Mouse (Mus musculus) stomach, postnatal 0 days (tissue): ENCODE results near the gene Tmem104. TPM values are rescaled to one million over a fixed set of nuclear protein-coding genes. Genes with fewer than 3 reads are reported as not detected.
A peak's percentile ranks its signal among the peaks of the same experiment; 100 is the strongest.

Source experiments
- ATAC-seq: fragments of 200-750 bp; cut with Nextera tagmentation; 2 replicates; pipeline ENCODE4 v1.8.0; 2017; ENCODE audit not compliant: low FRiP score, low TSS enrichment
- DNase-seq: peaks from one replicate; pipeline ENCODE4 v3.0.0-alpha.2; 2016; ENCODE audit warnings: low spot score
- H3K27ac ChIP-seq: fragments of 300-500 bp; sonication (generic); replicated peaks from 2 replicates; pipeline ENCODE4 v1.5.1; 2014; ENCODE audit warnings: mild to moderate bottlenecking, control low read depth
- H3K27me3 ChIP-seq: fragments of 300-500 bp; sonication (generic); 2 replicates; pipeline ENCODE4 v1.6.1; 2014; ENCODE audit warnings: low read length; ENCODE audit not compliant: control insufficient read depth, insufficient read depth
- H3K36me3 ChIP-seq: fragments of 300-500 bp; sonication (generic); 2 replicates; pipeline ENCODE4 v1.6.1; 2014; ENCODE audit warnings: low read length, mixed read lengths; ENCODE audit not compliant: control insufficient read depth, insufficient read depth
- H3K4me1 ChIP-seq: fragments of 300-500 bp; sonication (generic); replicated peaks from 2 replicates; pipeline ENCODE4 v1.6.1; 2014; ENCODE audit warnings: antibody characterized with exemption; ENCODE audit not compliant: control insufficient read depth, insufficient read depth
- H3K4me2 ChIP-seq: fragments of 300-500 bp; sonication (generic); replicated peaks from 2 replicates; pipeline ENCODE4 v1.6.1; 2014; ENCODE audit warnings: low read depth, mild to moderate bottlenecking, control low read depth, moderate library complexity
- H3K4me3 ChIP-seq: fragments of 300-500 bp; sonication (generic); 2 replicates; pipeline ENCODE4 v1.5.1; 2014; ENCODE audit warnings: low read depth, low read length, control low read depth
- H3K9ac ChIP-seq: fragments of 300-500 bp; sonication (generic); 2 replicates; pipeline ENCODE4 v1.6.1; 2014; ENCODE audit warnings: mild to moderate bottlenecking, low read length, control low read depth, mixed read lengths
- H3K9me3 ChIP-seq: fragments of 300-500 bp; sonication (generic); 2 replicates; pipeline ENCODE4 v1.6.1; 2016; ENCODE audit warnings: low read length; ENCODE audit not compliant: control insufficient read depth
- CTCF ChIP-seq: IDR thresholded peaks from 2 replicates; pipeline ENCODE4 v1.5.1; 2016; ENCODE audit warnings: antibody characterized with exemption, low read depth, mild to moderate bottlenecking, moderate library complexity
- EP300 ChIP-seq: optimal IDR thresholded peaks from 2 replicates; pipeline ENCODE3; 2016; ENCODE audit warnings: antibody characterized with exemption
- WGBS: fragments of 180-500 bp; shearing (Covaris S2); extraction: QIAGEN DNeasy Blood & Tissue Kit; methylation state at CpG from one replicate; pipeline ENCODE4 v1.1.7; 2014; 5-methylcytosine and 5-hydroxymethylcytosine counted together
- microRNA-seq: library from miRNA; unstranded; fragments of <30 nt; microRNA quantifications from one replicate; pipeline ENCODE4, GENCODE M21; 2016
- polyA plus RNA-seq: library from polyadenylated mRNA; unstranded; fragments of >200 nt; fragmentation: Nextera tagmentation; extraction: Ambion mirVana; gene quantifications from 2 replicates; pipeline ENCODE4 v1.2.1, GENCODE M21; 2015

The Tmem104 gene
- polyA plus RNA-seq, 1 experiment from 2014 or later: 6.3 TPM

DNA sequence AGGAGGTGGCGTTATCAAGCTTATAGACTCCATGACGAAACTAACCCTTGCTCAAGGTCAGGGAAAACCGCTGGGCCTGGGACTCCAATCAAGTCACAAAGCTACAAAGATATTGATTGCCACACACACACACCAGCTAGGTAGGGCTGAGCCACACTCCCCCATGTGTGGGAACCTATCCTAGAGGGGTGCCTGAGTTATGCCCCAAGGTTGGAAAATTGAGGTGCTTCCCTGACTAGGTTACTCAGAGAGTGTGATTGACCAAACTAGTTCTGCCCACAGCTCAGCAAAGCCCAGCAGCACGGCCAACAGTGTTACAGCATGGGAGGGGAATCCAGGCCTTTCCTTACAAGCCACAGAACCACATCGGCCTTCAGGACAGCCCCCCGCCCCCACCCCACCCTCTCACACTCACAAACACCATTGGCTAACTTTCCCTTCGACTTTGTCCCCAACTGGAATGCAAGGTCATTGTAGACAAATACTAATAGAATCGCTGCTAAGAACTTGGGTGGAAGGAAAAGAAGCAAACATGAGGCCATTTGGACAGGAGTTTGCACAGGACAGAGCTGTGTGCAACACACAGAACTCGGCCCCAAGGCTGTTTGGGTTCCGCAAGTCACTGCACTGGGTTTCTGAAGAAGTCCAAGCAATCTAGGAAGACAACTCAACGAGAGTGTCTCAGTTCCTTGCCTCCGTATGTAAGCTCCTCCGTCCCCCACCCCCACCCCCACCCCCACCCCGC is 105.5 kb downstream of the Tmem104 start:
- 43% methylated on average over 14 of the region's 14 CpGs for WGBS
- H3K27me3 ChIP-seq: no peaks in the 10 kb centered on the region
- ATAC-seq: peak; percentile 17; the same call in 1 of the 2 replicates
- H3K4me2 ChIP-seq: no peak overlapping the region
- peaks cover 6% of the 10 kb centered on the region for H3K4me1 ChIP-seq
- DNase-seq: peak; percentile 66
- peak overlapping the region; percentile 65 for H3K27ac ChIP-seq
- H3K9me3 ChIP-seq: no peaks in the 10 kb centered on the region
- no peak overlapping the region for H3K4me3 ChIP-seq
- H3K9ac ChIP-seq: no peak overlapping the region
- TF ChIP-seq CTCF (no peak), EP300 (no peak)
- H3K36me3 ChIP-seq: no peaks in the 10 kb centered on the region

- H3K4me3 ChIP-seq: no peak overlapping the region
- ATAC-seq (no peak), DNase-seq (no peak)
- H3K4me2 ChIP-seq: no peak overlapping the region
- H3K4me1 ChIP-seq: peaks cover 6% of the 10 kb centered on the region
- H3K9ac ChIP-seq: no peak overlapping the region
- 79% methylated on average over 11 of the region's 11 CpGs for WGBS
- no peak overlapping the region for H3K27ac ChIP-seq
- H3K27me3 ChIP-seq: no peaks in the 10 kb centered on the region
- no peaks in the 10 kb centered on the region for H3K36me3 ChIP-seq
- TF ChIP-seq EP300 (no peak), CTCF (no peak)
- no peaks in the 10 kb centered on the region for H3K9me3 ChIP-seq
Measured at GRCm38 (mm10) chr11:115295939-115296338, 108.7 kb downstream of the Tmem104 start.

Small RNA genes within 50 kb of the gene (microRNA-seq; reads per million reads assigned to microRNA genes)
- gene Gm25837: not detected

Other genes with a start within 250 kb of the Tmem104 start
- not detected in 2 replicates for gene Cd300c, start 218.3 kb upstream of the Tmem104 start, polyA plus RNA-seq
- 0.10 and 0.17 TPM in 2 replicates for gene Cd300ld, start 197.6 kb upstream of the Tmem104 start, polyA plus RNA-seq
- gene Cd300c2, start 185.6 kb upstream of the Tmem104 start, polyA plus RNA-seq: 3.2 and 4.1 TPM in 2 replicates
- gene Cd300ld2, start 171.3 kb upstream of the Tmem104 start, polyA plus RNA-seq: not detected in 2 replicates
- not detected in 2 replicates for gene Cd300ld4, start 160.5 kb upstream of the Tmem104 start, polyA plus RNA-seq
- gene Cd300ld5, start 149.7 kb upstream of the Tmem104 start, polyA plus RNA-seq: not detected in 2 replicates
- gene Cd300ld3, start 139.1 kb upstream of the Tmem104 start, polyA plus RNA-seq: not detected in 2 replicates
- gene Cd300e, start 125.3 kb upstream of the Tmem104 start, polyA plus RNA-seq: 0.07 TPM in 1 of 2 replicates, not detected in the other
- 1.7 TPM in 2 replicates for gene Rab37, start 96.1 kb upstream of the Tmem104 start, polyA plus RNA-seq
- gene Cd300lf, start 53.5 kb upstream of the Tmem104 start, polyA plus RNA-seq: 0.36 and 0.47 TPM in 2 replicates
- gene Slc9a3r1, start 24.1 kb upstream of the Tmem104 start, polyA plus RNA-seq: 104 and 109 TPM in 2 replicates
- 17.7 and 18.1 TPM in 2 replicates for gene Nat9, start 372 bp downstream of the Tmem104 start, polyA plus RNA-seq
- gene Grin2c, start 79.8 kb downstream of the Tmem104 start, polyA plus RNA-seq: not detected in 2 replicates
- gene Fdxr, start 89.6 kb downstream of the Tmem104 start, polyA plus RNA-seq: 6.7 and 7.3 TPM in 2 replicates
- 1.3 and 1.5 TPM in 2 replicates for gene Fads6, start 110.2 kb downstream of the Tmem104 start, polyA plus RNA-seq
- 4.2 and 4.7 TPM in 2 replicates for gene Otop2, start 119.7 kb downstream of the Tmem104 start, polyA plus RNA-seq
- 0.34 and 0.36 TPM in 2 replicates for gene Ush1g, start 134.6 kb downstream of the Tmem104 start, polyA plus RNA-seq
- 20.5 and 21.0 TPM in 2 replicates for gene Otop3, start 147.2 kb downstream of the Tmem104 start, polyA plus RNA-seq
- 37.5 and 42.7 TPM in 2 replicates for gene Hid1, start 180.3 kb downstream of the Tmem104 start, polyA plus RNA-seq
- gene Cdr2l, start 194.4 kb downstream of the Tmem104 start, polyA plus RNA-seq: 3.9 and 4.1 TPM in 2 replicates
- gene Mrpl58, start 216.3 kb downstream of the Tmem104 start, polyA plus RNA-seq: 138 and 144 TPM in 2 replicates
- 883 and 916 TPM in 2 replicates for gene Atp5h, start 232.5 kb downstream of the Tmem104 start, polyA plus RNA-seq
- 11.6 and 13.0 TPM in 2 replicates for gene Kctd2, start 232.6 kb downstream of the Tmem104 start, polyA plus RNA-seq